Mouse (Mus musculus) MEL (cell line): Measurements from ENCODE around the gene Nosip.

ENCODE experiments used
- CHD2 ChIP-seq: IDR thresholded peaks from 2 replicates; pipeline ENCODE4 v1.6.1; 2011; ENCODE audit warnings: low read length, improper control_type of control experiment
- CTCF ChIP-seq, 3 experiments: IDR thresholded peaks in 2 of 3; conservative IDR thresholded peaks in 1 of 3; 2 replicates each; pipeline ENCODE4 v1.5.1; 2011 to 2012; ENCODE audit warnings: low read length in 3 of 3, low read depth in 2 of 3, mild to moderate bottlenecking in 2 of 3, improper control_type of control experiment in 1 of 3, inconsistent platforms in 1 of 3, mixed read lengths in 1 of 3, moderate library complexity in 1 of 3; ENCODE audit not compliant: control insufficient read depth in 1 of 3, insufficient read depth in 1 of 3, poor library complexity in 1 of 3, severe bottlenecking in 1 of 3
- HCFC1 ChIP-seq: IDR thresholded peaks from 2 replicates; pipeline ENCODE4 v1.6.1; 2012; ENCODE audit warnings: low read depth, mild to moderate bottlenecking, inconsistent platforms, low read length, improper control_type of control experiment, moderate library complexity
- POLR2AphosphoS5 ChIP-seq: IDR thresholded peaks from 2 replicates; pipeline ENCODE4 v1.6.1; 2012; ENCODE audit warnings: low read depth, borderline replicate concordance, mild to moderate bottlenecking, inconsistent platforms, low read length, moderate library complexity, mixed read lengths
- RAD21 ChIP-seq: IDR thresholded peaks from 2 replicates; pipeline ENCODE4 v1.6.1; 2011; ENCODE audit warnings: mild to moderate bottlenecking, low read depth, low read length, improper control_type of control experiment
- RCOR1 ChIP-seq: IDR thresholded peaks from 2 replicates; pipeline ENCODE4 v1.6.1; 2012; ENCODE audit warnings: low read depth, mild to moderate bottlenecking, inconsistent platforms, low read length, improper control_type of control experiment
- UBTF ChIP-seq: IDR thresholded peaks from 2 replicates; pipeline ENCODE4 v1.6.1; 2012; ENCODE audit warnings: low read depth, mild to moderate bottlenecking, inconsistent platforms, low read length, improper control_type of control experiment, moderate library complexity, borderline replicate concordance; ENCODE audit not compliant: insufficient read depth
- ZMIZ1 ChIP-seq: IDR thresholded peaks from 2 replicates; pipeline ENCODE4 v1.6.1; 2012; ENCODE audit warnings: low read depth, mild to moderate bottlenecking, inconsistent platforms, low read length, improper control_type of control experiment, moderate library complexity

DNA sequence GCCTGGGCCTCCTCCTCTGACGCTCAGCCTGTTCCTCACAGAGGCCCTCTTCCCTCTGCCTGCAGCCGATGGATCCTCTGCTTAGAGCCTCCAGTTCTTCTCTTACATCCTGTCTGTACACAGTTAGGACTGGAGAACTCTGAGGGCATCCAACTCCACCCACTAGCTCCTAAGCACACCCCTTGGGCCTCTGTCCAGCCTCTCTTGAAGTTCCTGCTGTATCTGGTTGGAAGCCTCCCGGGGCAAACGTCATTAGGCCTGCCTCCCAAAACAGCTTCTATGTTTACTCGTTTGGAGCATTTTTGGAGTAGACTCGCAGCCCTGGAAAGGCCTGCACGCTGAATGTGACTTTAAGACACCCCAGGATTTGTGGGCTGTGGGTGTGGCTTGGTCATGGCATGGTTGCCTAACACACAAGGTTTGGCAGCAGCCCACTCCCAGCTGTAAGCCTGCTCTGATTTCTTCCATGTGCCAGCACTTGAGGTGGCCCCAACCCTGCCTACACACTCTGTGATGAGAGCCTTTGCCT is 41.5 kb downstream of the Nosip start, which contains the start of gene Fcgrt:
- no peak for TF ChIP-seq CTCF (IDR thresholded peaks at IDR 0.05 in 2 of 3, conservative IDR thresholded peaks at IDR 0.05 in 1 of 3; ENCODE audit: control insufficient read depth in 1 of 3, insufficient read depth in 1 of 3, low read depth in 2 of 3, low read length in 3 of 3, poor library complexity in 1 of 3, severe bottlenecking in 1 of 3)
- TF ChIP-seq HCFC1: no peak
- no peak for TF ChIP-seq RCOR1
- TF ChIP-seq POLR2AphosphoS5: no peak
- TF ChIP-seq UBTF: no peak
- TF ChIP-seq RAD21: no peak
- no peak for TF ChIP-seq ZMIZ1
- no peak for TF ChIP-seq CHD2
